Mouse (Mus musculus): Measurements from ENCODE around the gene Olfr1451. TPM values are rescaled to one million over a fixed set of nuclear protein-coding genes. Genes with fewer than 3 reads are reported as not detected.
"Not testable (repeated sequence)": the region's sequence is repeated elsewhere in the genome, so short reads cannot be mapped to it uniquely, and the experiment has no call there.

Olfr1451 gene
- polyA plus RNA-seq (2012; ENCODE audit: insufficient read depth, insufficient read length, low replicate concordance, missing spikeins), result not detected in 2 replicates

GRCm38 (mm10) chr19:12994714-12995113 is at the start of gene Olfr1451:
TSS of gene Olfr1451 (plus strand) at chr19:12995014.
- H3K4me1 ChIP-seq (ENCODE audit: control insufficient read depth, insufficient read depth, low read length), result no peaks in the 10 kb centered on the region
- WGBS, result 73% methylated on average over 2 of the region's 2 CpGs
- H3K4me3 ChIP-seq (ENCODE audit: insufficient read depth, low read depth, low read length), result no peak within 1 kb of the TSS
- no peak within 1 kb of the TSS for H3K27ac ChIP-seq (ENCODE audit: insufficient read depth, low read depth, low read length)
- TF ChIP-seq CTCF (IDR thresholded peaks at IDR 0.05; ENCODE audit: insufficient read depth, low read depth, low read length), result no peak
- TF ChIP-seq POLR2A (IDR thresholded peaks at IDR 0.05; ENCODE audit: insufficient read depth, low read depth, low read length), result no peak

- 95% methylated on average over 1 of the region's 1 CpGs for WGBS
- no peak for TF ChIP-seq POLR2A (IDR thresholded peaks at IDR 0.05; ENCODE audit: insufficient read depth, low read depth, low read length)
- no peak for TF ChIP-seq CTCF (IDR thresholded peaks at IDR 0.05; ENCODE audit: insufficient read depth, low read depth, low read length)
- Histone ChIP-seq H3K4me1 (ENCODE audit: control insufficient read depth, insufficient read depth, low read length) (no peaks in the 10 kb centered on the region), H3K4me3 (ENCODE audit: insufficient read depth, low read depth, low read length) (no peak within 1 kb of the TSS), H3K27ac (ENCODE audit: insufficient read depth, low read depth, low read length) (no peak within 1 kb of the TSS)
Observed at GRCm38 (mm10) chr19:12949958-12950357, 44.9 kb upstream of the Olfr1451 start, which contains the start of gene Olfr1450. TSS of gene Olfr1450 (plus strand) at chr19:12950258.

- H3K4me1 ChIP-seq (ENCODE audit: control insufficient read depth, insufficient read depth, low read length); H3K4me3 ChIP-seq (ENCODE audit: insufficient read depth, low read depth, low read length); H3K27ac ChIP-seq (ENCODE audit: insufficient read depth, low read depth, low read length): not testable (repeated sequence)
- WGBS, result 82% methylated on average over 5 of the region's 5 CpGs
Observed at GRCm38 (mm10) chr19:12970082-12970481, 24.7 kb upstream of the Olfr1451 start.

- 93% methylated on average over 4 of the region's 4 CpGs for WGBS
Observed at GRCm38 (mm10) chr19:12992316-12992715, 2.5 kb upstream of the Olfr1451 start.

GRCm38 (mm10) chr19:13028227-13028626 is 33.4 kb downstream of the Olfr1451 start, which contains the start of gene Olfr1453:
TSS of gene Olfr1453 (minus strand) at chr19:13028327.
- TF ChIP-seq CTCF (IDR thresholded peaks at IDR 0.05; ENCODE audit: insufficient read depth, low read depth, low read length) (no peak), POLR2A (IDR thresholded peaks at IDR 0.05; ENCODE audit: insufficient read depth, low read depth, low read length) (no peak)
- Histone ChIP-seq H3K4me3 (ENCODE audit: insufficient read depth, low read depth, low read length) (no peak within 1 kb of the TSS), H3K27ac (ENCODE audit: insufficient read depth, low read depth, low read length) (no peak within 1 kb of the TSS), H3K4me1 (ENCODE audit: control insufficient read depth, insufficient read depth, low read length) (no peaks in the 10 kb centered on the region)
- WGBS, result 35% methylated on average over 1 of the region's 1 CpGs

More at GRCm38 (mm10) chr19:12992316-12992715, 2.5 kb upstream of the Olfr1451 start:
- H3K27ac ChIP-seq (ENCODE audit: insufficient read depth, low read depth, low read length); H3K4me1 ChIP-seq (ENCODE audit: control insufficient read depth, insufficient read depth, low read length); H3K4me3 ChIP-seq (ENCODE audit: insufficient read depth, low read depth, low read length): not testable (repeated sequence)

Other genes starting within 250 kb of the Olfr1451 start
- gene Cntf, start 229.4 kb upstream of the Olfr1451 start, polyA plus RNA-seq (2012; ENCODE audit: insufficient read depth, insufficient read length, low replicate concordance, missing spikeins), result not detected in 2 replicates
- 94.6 and 138 TPM in 2 replicates for gene Zfp91, start 198.9 kb upstream of the Olfr1451 start, polyA plus RNA-seq (2012; ENCODE audit: insufficient read depth, insufficient read length, low replicate concordance, missing spikeins)
- not detected in 2 replicates for gene Lpxn, start 198.8 kb upstream of the Olfr1451 start, polyA plus RNA-seq (2012; ENCODE audit: insufficient read depth, insufficient read length, low replicate concordance, missing spikeins)
- not detected in 2 replicates for gene Gm5244, start 148.3 kb upstream of the Olfr1451 start, polyA plus RNA-seq (2012; ENCODE audit: insufficient read depth, insufficient read length, low replicate concordance, missing spikeins)
- not detected in 2 replicates for gene Olfr1444, start 137.7 kb upstream of the Olfr1451 start, polyA plus RNA-seq (2012; ENCODE audit: insufficient read depth, insufficient read length, low replicate concordance, missing spikeins)
- not detected in 2 replicates for gene Olfr1445, start 111.2 kb upstream of the Olfr1451 start, polyA plus RNA-seq (2012; ENCODE audit: insufficient read depth, insufficient read length, low replicate concordance, missing spikeins)
- not detected in 2 replicates for gene Olfr1446, start 101.5 kb upstream of the Olfr1451 start, polyA plus RNA-seq (2012; ENCODE audit: insufficient read depth, insufficient read length, low replicate concordance, missing spikeins)
- not detected in 2 replicates for gene Olfr1447, start 91.3 kb upstream of the Olfr1451 start, polyA plus RNA-seq (2012; ENCODE audit: insufficient read depth, insufficient read length, low replicate concordance, missing spikeins)
- not detected in 2 replicates for gene Olfr1448, start 70.6 kb upstream of the Olfr1451 start, polyA plus RNA-seq (2012; ENCODE audit: insufficient read depth, insufficient read length, low replicate concordance, missing spikeins)
- gene Olfr1449, start 64.2 kb upstream of the Olfr1451 start, polyA plus RNA-seq (2012; ENCODE audit: insufficient read depth, insufficient read length, low replicate concordance, missing spikeins), result not detected in 2 replicates
- not detected in 2 replicates for gene Olfr1450, start 44.8 kb upstream of the Olfr1451 start, polyA plus RNA-seq (2012; ENCODE audit: insufficient read depth, insufficient read length, low replicate concordance, missing spikeins)
- gene Olfr1453, start 33.3 kb downstream of the Olfr1451 start, polyA plus RNA-seq (2012; ENCODE audit: insufficient read depth, insufficient read length, low replicate concordance, missing spikeins), result not detected in 2 replicates
- not detected in 2 replicates for gene Olfr1454, start 65.6 kb downstream of the Olfr1451 start, polyA plus RNA-seq (2012; ENCODE audit: insufficient read depth, insufficient read length, low replicate concordance, missing spikeins)
- not detected in 2 replicates for gene Olfr1457, start 102.9 kb downstream of the Olfr1451 start, polyA plus RNA-seq (2012; ENCODE audit: insufficient read depth, insufficient read length, low replicate concordance, missing spikeins)
- not detected in 2 replicates for gene Olfr1458, start 111.8 kb downstream of the Olfr1451 start, polyA plus RNA-seq (2012; ENCODE audit: insufficient read depth, insufficient read length, low replicate concordance, missing spikeins)
- not detected in 2 replicates for gene Olfr1459, start 154.5 kb downstream of the Olfr1451 start, polyA plus RNA-seq (2012; ENCODE audit: insufficient read depth, insufficient read length, low replicate concordance, missing spikeins)
- not detected in 2 replicates for gene Olfr1461, start 168.0 kb downstream of the Olfr1451 start, polyA plus RNA-seq (2012; ENCODE audit: insufficient read depth, insufficient read length, low replicate concordance, missing spikeins)
- not detected in 2 replicates for gene Olfr1462, start 190.7 kb downstream of the Olfr1451 start, polyA plus RNA-seq (2012; ENCODE audit: insufficient read depth, insufficient read length, low replicate concordance, missing spikeins)
- not detected in 2 replicates for gene Olfr1463, start 236.3 kb downstream of the Olfr1451 start, polyA plus RNA-seq (2012; ENCODE audit: insufficient read depth, insufficient read length, low replicate concordance, missing spikeins)